Comparison of ENCODE assay signal across 18 mouse cellular contexts in genomic region chr2:158259498-158259897, GRCm38 (mm10). TPM values are rescaled to one million over a fixed set of nuclear protein-coding genes. Genes with fewer than 3 reads are reported as not detected.
"Had no signal": no experiment of that assay in that cellular context is flagged by ENCODE, and none has a peak within 500 bp of the region (broad histone marks: within the 10 kb centered on the region; RNA-seq: fewer than 3 reads in every experiment).

No protein-coding gene starts in this region.

- H3K27me3 ChIP-seq: embryonic facial prominence, embryonic 12.5 days; embryonic facial prominence, embryonic 13.5 days; embryonic facial prominence, embryonic 15.5 days; forebrain, embryonic 15.5 days had no signal

- ATAC-seq: forebrain, embryonic 13.5 days; forebrain, embryonic 15.5 days; forebrain, postnatal 0 days had no signal

RNA-seq across cellular contexts. Expression of gene Bpi, which starts 1.6 kb away (rescaled TPM):
- polyA plus RNA-seq: cortical plate, adult 2 months; embryonic facial prominence, embryonic 10.5 days; embryonic facial prominence, embryonic 11.5 days; embryonic facial prominence, embryonic 12.5 days; embryonic facial prominence, embryonic 13.5 days; embryonic facial prominence, embryonic 14.5 days; embryonic facial prominence, embryonic 15.5 days; erythroblast, embryonic 14.5 days; forebrain, embryonic 10.5 days; forebrain, embryonic 11.5 days; forebrain, embryonic 12.5 days; forebrain, embryonic 13.5 days; forebrain, embryonic 14.5 days; forebrain, embryonic 15.5 days; forebrain, embryonic 16.5 days; forebrain, postnatal 0 days; frontal cortex, adult 2 months; heart, adult 2 months had no signal
